Mouse (Mus musculus): ENCODE measurements at regions not wholly inside any gene's neighbourhood (a gene's known extent, or its start where the extent isn't known, plus 50 kb on each side); places are given as distances from the start of the nearest gene placed in this dataset.
A peak's percentile ranks its signal among the peaks of the same experiment; 100 is the strongest.

DNA sequence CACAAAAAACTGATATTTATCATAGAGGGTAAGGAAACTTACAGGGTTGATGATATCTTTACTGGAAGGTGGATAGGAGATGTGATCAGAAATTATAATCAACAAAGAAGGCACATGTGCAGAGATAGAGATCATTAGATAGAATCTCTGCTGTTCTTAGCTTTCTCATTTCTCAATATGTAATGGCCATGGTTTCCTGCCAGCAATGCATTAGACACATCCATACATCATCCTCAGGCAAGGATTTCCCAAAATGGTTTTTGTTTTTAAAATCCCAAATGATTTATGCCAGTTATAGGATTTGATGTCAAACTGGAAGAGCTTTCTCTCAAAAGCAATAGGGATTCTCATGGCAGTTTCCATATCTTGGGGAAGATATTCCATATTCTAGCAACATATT is 52.0 kb upstream of the C030005K15Rik start:
- DNase-seq (ENCODE audit: low spot score in 2 of 2) = no peak

DNA sequence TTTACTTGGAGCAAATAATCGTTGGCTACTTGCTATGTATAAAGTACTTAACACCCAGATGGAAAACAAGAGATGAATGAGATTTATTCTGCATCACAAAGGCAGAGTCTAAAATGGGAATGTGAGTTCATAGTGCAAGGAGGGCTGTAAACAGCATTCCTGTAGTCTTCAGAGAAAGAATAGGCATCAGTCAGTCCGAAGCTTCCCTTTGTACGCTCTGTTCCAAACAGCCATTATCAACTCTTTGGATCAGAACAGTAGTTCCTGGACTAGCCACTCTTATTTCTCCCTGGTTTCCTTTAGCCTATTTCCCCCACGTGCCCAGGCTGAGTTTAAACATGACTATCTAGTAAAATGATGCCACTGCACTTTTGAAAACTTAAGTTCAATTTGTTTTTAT is 52.8 kb upstream of the C030005K15Rik start:
- DNase-seq (ENCODE audit: low spot score in 2 of 2) = no peak

DNA sequence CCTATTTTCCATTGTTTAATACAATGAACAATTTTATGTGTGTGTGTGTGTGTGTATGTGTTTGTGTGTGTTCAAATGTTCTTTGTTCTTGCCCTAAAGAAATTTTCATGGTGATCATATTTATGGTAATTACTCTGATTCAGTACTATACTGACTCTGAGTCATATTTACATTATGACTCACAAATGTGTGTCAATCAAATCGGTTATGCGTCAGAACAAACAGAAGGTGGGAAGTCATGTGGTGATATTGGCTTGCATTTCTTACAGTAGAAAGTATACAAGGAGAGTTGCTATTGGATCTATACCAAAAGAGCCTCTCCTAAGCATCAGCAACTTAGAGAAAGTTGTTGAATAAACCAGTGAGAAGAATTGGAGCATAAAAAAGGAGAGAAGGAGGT is 67.2 kb upstream of the C030005K15Rik start:
- no peak for DNase-seq (ENCODE audit: low spot score in 2 of 2)

DNA sequence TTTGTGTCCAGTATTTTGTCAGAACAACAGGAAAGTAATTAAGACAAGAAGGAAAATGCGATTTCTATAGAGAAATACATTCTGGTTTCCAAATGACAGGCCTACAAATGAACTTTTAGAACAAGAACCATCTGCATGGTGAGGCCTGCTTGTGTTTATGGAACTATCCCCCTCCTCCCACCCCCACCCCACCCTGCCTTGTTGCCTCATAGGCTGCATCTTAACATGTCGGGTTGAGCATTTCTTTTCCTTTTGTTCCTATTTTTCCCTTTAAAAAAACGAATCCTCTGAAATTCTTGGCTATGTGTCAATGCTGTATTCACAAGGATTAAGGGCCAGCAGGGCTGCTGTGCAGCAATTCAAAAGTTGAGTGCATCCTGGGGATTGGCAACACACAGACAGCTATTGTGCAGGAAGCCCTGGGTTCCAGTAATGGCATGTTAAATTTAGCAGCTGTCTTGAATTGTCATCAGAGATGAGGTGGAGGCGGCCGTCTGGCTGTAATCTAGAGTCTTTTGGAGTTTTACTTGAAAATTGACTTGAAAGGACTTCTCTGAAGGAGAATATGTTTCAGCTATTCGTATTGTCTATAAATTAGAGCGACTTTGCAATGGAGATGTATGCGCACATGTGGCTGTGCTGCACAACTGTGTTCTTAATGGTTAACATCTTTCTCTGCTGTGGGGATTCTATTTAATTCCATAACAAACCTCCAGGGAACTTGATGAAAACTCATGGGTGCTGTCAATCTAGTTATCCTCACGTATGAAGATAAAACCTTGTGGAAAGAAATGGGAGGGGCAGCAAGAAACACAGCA is 75.1 kb upstream of the C030005K15Rik start:
- DNase-seq (ENCODE audit: low spot score in 2 of 2) = peak in 1 of 2 experiments; percentile 5

- DNase-seq (ENCODE audit: low spot score in 2 of 2) = no peak
Measured at GRCm38 (mm10) chr10:97807947-97808346, 81.4 kb upstream of the C030005K15Rik start.

DNA sequence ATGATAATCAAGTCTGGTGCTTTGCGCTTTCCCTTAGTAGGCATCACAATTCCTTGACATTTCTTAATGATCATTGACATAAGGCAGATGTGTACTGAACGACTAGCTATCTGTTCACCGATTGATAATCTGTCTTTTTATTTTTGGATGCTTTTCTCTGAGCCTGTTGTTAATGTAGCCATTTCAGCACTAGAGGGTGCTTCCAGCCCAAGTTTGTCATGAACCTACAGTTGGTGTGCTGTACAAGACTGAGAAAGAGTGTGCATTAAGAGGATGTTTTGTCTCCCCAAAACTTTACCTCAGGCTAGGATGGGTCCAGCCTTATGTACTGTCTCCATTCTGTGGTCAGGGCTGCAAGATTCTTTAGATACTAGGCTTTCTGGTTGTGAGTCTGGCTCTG is 116.0 kb upstream of the C030005K15Rik start:
- DNase-seq (ENCODE audit: low spot score in 2 of 2) = no peak

DNA sequence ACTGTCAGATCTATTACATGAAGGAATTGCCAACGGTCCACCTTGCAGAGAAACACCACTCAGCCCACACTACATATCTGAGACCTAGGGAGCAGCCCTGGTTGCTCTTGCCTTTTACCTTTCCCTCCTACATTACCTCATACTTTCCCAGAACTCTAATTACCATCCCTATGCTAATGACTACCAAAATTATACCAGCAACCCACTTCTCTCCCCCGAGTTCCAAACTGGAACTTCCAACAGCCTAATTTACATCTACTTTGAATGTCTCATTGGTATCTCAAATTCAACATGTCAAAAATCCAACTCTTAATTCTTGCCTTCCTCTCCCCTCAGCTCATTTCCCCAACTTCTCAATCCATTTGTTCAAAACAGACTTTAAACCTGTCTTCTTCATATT is 124.9 kb upstream of the C030005K15Rik start:
- DNase-seq (ENCODE audit: low spot score in 2 of 2) = peak in 1 of 2 experiments; percentile 3

- DNase-seq (ENCODE audit: low spot score in 2 of 2) = no peak
Measured at GRCm38 (mm10) chr10:97877088-97877487, 150.5 kb upstream of the C030005K15Rik start.

DNA sequence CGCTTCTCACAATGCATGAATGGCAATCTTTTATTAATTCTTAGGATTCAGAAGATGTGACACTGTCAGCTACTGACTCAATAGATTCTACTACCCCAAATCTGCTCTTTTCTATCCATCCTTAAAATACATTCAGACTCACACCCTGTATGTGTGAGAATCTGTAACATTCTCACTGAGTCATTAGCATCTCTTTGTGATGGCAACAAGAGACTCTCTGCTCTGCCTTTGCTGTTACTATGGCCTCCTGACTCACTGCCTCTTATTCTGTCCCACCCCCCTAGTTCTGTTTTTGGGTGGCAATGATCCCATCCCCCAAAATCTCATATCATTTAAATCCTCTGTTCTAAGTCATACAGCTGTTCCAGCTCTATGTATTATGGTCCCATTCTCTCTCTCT is 159.5 kb upstream of the C030005K15Rik start:
- DNase-seq (ENCODE audit: low spot score in 2 of 2) = no peak

GRCm38 (mm10) chr10:97905793-97906192 is 179.2 kb upstream of the C030005K15Rik start:
- DNase-seq (ENCODE audit: low spot score in 2 of 2) = no peak

DNA sequence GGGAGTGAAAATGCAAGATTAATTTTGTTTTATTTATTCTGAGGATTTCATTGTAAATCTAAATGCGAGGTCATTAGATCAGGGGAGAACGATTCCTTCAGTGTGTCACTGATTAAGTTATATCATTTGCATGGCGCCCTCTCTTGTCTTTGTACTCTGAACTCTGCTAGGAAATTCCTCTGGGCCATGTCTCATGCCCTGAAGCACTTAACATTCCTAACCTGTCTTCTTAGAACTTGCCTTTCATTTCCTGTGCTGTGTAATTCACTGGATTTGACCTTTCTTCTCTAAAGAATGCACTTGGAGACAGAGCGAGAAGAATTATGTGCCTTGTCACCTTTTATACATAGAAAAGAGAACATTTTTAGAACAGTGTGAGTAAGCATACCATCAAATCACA is 199.0 kb upstream of the C030005K15Rik start:
- no peak for DNase-seq (ENCODE audit: low spot score in 2 of 2)

DNA sequence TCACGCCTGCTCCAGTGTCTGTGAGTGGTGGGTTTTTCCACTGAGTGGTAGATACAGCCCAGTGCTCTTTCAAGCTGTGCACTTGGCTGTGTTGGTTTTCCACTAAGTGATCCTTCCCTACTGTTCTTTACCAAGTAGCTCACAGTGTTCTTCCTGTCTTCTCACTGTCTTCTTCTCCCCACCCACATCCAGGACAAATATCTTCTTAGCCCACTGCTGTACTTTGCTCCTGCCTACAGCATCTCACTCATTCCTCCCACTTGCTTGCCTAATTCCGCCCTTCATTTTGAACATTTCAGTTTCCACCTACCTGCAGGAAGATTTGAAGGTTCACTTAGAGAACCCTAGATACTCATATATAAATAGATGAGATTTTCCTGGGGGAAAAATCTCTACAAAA is 213.8 kb upstream of the C030005K15Rik start:
- peak in 1 of 2 experiments; percentile 5 for DNase-seq (ENCODE audit: low spot score in 2 of 2)

DNA sequence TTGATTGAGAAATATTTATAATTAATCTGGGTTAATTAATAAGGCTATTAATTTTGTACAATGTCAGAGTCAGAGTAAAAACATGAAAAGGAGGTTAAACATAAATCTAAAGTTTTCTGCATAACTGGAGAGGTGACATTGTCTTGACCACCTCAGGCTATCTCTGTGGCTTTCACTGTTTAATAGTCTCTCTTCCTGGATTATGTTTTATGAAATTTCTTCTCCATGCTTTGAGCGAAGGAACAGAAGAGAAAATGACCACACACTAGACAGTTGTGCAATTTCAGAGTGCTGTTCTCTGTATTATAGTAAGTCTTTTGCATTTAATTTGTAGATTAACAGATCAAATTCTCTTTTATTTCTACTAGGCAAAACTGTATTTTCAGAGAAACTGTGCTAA is 239.3 kb upstream of the C030005K15Rik start:
- no peak for DNase-seq (ENCODE audit: low spot score in 2 of 2)

DNA sequence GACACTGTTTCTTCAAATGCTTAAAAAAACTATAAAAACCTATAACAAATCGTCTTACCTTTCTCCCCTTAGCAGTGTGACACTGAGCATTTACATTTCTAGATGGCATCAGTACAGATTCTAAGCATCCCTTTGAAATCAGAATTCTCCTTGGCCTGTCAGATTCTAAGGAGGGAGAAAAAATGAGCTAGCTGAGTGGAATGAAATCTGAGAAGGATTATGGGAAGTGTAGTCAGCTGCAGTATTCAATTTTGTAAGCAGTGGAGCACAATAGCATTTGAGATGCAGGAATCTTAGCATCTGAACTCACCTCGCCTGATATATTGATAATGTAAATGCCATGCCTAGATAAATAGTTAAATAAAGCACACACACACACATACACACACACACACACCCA is 240.4 kb upstream of the C030005K15Rik start:
- DNase-seq (ENCODE audit: low spot score in 2 of 2) = no peak

DNA sequence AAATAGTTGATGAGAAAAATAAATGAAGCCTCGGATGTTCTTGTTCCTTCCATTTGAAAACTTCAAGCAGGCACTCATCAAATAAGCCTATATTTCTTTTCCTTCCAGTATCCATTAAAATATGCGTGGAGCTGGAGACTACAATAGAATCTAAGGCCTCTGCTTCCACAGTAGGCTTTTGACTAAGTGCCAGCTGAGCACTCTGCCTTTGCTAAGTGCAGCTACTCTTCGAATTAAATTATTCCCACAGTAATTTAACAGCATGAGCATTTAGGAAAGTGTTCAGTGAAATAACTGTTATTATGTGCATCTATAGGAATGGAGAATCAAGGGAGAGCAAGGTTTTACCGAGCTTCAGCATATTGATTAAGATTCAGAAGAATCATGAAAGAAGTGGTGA is 280.5 kb upstream of the C030005K15Rik start:
- no peak for DNase-seq (ENCODE audit: low spot score in 2 of 2)

DNA sequence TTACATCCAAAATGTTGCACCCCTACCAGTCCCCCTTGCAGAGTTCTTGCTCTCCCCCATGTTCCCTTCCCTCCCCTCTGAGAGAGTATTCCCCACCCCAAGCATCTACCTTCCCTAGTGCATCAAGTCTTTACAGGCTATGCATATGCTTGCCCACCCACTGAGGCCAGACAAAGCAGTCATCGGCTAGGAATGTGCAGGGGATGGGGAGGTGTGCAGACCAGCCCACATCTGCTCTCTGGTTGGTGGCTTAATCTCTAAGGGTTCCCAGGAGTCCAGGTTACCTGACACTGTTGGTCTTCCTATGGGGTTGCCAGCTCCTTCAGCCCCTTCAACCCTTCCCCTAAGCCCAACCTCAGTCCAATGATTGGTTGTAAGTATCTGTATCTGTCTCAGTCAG is 281.8 kb upstream of the C030005K15Rik start:
- DNase-seq (ENCODE audit: low spot score in 2 of 2) = no peak

GRCm38 (mm10) chr10:98012916-98013315 is 286.4 kb upstream of the C030005K15Rik start:
- DNase-seq (ENCODE audit: low spot score in 2 of 2) = no peak

GRCm38 (mm10) chr10:98014985-98015902 is 288.7 kb upstream of the C030005K15Rik start:
- no peak for DNase-seq (ENCODE audit: low spot score in 2 of 2)

GRCm38 (mm10) chr10:98016596-98017304 is 290.2 kb upstream of the C030005K15Rik start:
- DNase-seq (ENCODE audit: low spot score in 2 of 2) = no peak

DNA sequence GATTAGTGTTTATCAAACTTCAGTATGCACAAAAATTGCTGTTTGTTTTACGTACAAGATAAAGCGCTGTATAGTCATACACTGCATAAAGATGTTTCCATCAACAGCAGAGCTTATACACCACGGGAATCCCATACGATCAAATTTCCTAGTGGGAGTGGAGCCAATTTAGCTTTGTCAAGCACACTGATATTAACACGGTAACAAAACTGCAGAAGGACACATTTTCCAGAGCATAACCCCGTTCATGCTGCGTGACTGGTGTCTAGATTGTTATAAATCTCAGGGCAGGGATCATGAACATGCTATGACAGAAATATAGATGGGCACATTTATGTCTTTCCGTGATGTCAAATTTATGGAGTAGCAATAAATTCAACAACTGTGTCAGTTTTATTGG is 302.6 kb upstream of the C030005K15Rik start:
- DNase-seq (ENCODE audit: low spot score in 2 of 2) = no peak

DNA sequence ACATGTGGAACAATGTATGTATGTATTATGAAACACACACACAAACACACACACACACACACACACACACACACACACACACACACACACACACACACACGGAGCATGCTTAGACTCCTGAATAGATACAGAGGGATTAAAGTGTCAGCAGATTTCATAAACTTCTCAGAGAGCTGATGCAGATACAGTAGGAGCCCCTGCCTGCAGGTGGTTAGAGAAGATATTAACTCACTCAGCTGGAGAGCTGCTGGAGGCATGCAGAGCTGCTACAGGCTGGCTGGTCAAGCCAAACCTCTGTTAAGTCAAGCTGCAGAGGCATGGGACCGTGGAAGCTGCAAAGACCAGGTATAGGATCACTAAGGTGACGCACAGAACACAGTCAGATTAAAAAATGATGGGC is 303.1 kb upstream of the C030005K15Rik start:
- DNase-seq (ENCODE audit: low spot score in 2 of 2) = no peak

- DNase-seq (ENCODE audit: low spot score in 2 of 2) = no peak
Measured at GRCm38 (mm10) chr10:98032661-98033060, 306.1 kb upstream of the C030005K15Rik start.
